Mouse (Mus musculus): ENCODE measurements at regions not wholly inside any gene's neighbourhood (a gene's known extent, or its start where the extent isn't known, plus 50 kb on each side); places are given as distances from the start of the nearest gene placed in this dataset.

DNA sequence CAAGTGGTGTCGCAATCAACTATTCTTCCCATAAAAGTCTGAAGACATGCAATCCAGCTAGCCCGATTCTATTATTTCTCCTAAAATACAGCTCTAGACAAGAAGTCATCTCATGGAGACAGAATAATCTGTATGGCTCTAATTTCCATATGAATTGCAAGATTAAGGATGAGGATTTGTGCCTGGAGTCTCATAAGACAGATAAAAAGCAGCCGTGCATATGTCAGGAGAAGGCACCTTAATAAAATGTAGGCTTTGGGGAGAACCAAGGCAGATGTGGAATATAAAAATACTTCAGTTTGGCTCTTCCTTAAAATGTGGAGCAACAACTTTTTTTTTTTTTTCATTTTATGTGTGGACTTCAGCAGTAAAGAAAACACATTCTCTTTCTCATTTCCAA lies 876.8 kb downstream of the Hace1 start:
- no peak for DNase-seq (ENCODE audit: low read depth, low spot score)

DNA sequence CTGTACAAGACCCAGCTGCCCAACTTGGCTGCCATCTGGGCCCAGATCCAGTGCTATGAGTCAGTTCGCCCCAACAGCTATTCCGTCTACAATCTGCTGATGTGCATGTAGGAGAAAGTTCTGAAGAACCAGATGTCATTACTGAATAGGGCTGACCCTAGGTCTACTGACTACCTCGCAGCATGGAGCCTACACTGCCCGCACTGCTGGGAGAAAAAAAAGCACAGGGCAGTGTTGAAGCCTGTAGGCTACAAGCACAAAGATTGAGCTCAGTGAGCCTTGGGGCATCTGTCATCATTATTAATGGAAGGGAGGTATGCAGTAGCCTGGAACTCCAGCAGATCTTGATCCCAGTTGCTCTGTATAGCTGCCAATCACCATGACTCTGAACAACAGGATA lies 881.1 kb downstream of the Hace1 start:
- DNase-seq (ENCODE audit: low read depth, low spot score): peak; percentile 70

DNA sequence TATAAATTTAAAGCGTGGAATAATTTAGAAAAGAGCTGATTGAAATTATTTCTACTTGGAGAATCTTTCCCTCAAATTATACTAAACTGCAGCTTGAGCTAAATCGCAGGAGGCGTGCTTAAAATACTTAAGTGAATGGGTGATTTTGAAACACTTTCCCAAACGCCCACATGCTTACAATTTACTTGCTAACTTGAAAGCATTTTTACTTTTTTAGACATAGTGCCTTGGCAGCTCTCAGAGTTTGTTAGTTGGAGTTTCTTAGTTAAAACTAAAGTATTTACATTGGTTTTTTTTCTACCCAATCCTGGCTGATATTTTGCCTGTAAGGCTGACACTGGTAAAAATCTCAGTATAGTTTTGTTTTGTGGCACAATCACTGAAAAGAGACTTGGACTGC lies 906.0 kb downstream of the Hace1 start:
- no peak for DNase-seq (ENCODE audit: low read depth, low spot score)
